Mouse (Mus musculus) lung, adult 18-20 months (tissue): ENCODE measurements around the gene Gde1.

Experiments
- DNase-seq, 2 experiments: peaks; one replicate each; pipeline ENCODE4 v3.0.0; 2022; ENCODE audit warnings: mixed read lengths in 2 of 2

Gene Gde1

GRCm38 (mm10) chr7:118705101-118705961 lies at the start of gene Gde1:
Gde1 (minus strand) TSS chr7:118705778.
- peak; percentile 94 to 95 for DNase-seq

GRCm38 (mm10) chr7:118751625-118752024 lies 46.0 kb upstream of the Gde1 start:
- no peak for DNase-seq

- DNase-seq = no peak
Measured at GRCm38 (mm10) chr7:118749706-118750105, 44.1 kb upstream of the Gde1 start.

GRCm38 (mm10) chr7:118747891-118748672 lies 42.5 kb upstream of the Gde1 start:
- no peak for DNase-seq

GRCm38 (mm10) chr7:118744766-118745165 lies 39.2 kb upstream of the Gde1 start:
- no peak for DNase-seq

- no peak for DNase-seq
Measured at GRCm38 (mm10) chr7:118742278-118742677, 36.7 kb upstream of the Gde1 start.

- peak; percentile 96 to 97 for DNase-seq
Measured at GRCm38 (mm10) chr7:118740532-118741338, 35.2 kb upstream of the Gde1 start.

GRCm38 (mm10) chr7:118739975-118740531 lies 34.5 kb upstream of the Gde1 start, which contains the start of gene Vps35l:
Vps35l (plus strand) TSS chr7:118740226.
- peak; percentile 79 to 85 for DNase-seq

GRCm38 (mm10) chr7:118738730-118739129 lies 33.2 kb upstream of the Gde1 start:
- DNase-seq = no peak

GRCm38 (mm10) chr7:118733225-118733624 lies 27.6 kb upstream of the Gde1 start:
- DNase-seq = no peak

GRCm38 (mm10) chr7:118731781-118732180 lies 26.2 kb upstream of the Gde1 start:
- no peak for DNase-seq

- no peak for DNase-seq
Measured at GRCm38 (mm10) chr7:118728846-118729587, 23.4 kb upstream of the Gde1 start.

GRCm38 (mm10) chr7:118725459-118725858 lies 19.9 kb upstream of the Gde1 start:
- DNase-seq = no peak

- peak; percentile 80 to 88 for DNase-seq
Measured at GRCm38 (mm10) chr7:118723927-118724326, 18.3 kb upstream of the Gde1 start.

GRCm38 (mm10) chr7:118718066-118718465 lies 12.5 kb upstream of the Gde1 start:
- no peak for DNase-seq

GRCm38 (mm10) chr7:118714873-118715272 lies 9.3 kb upstream of the Gde1 start:
- peak in 1 of 2 experiments; percentile 55 for DNase-seq

- peak; percentile 96 to 98 for DNase-seq
Measured at GRCm38 (mm10) chr7:118712228-118713173, 6.9 kb upstream of the Gde1 start, which contains the start of gene Ccp110. Ccp110 (plus strand) TSS chr7:118712552.

GRCm38 (mm10) chr7:118710776-118711175 lies 5.2 kb upstream of the Gde1 start:
- DNase-seq = no peak

GRCm38 (mm10) chr7:118708002-118708401 lies 2.4 kb upstream of the Gde1 start:
- peak; percentile 54 to 59 for DNase-seq

GRCm38 (mm10) chr7:118707216-118707615 lies 1.6 kb upstream of the Gde1 start:
- DNase-seq = peak; percentile 48 to 66
